Mouse (Mus musculus) kidney, adult 8-10 months (tissue): ENCODE data around the gene Cav2.

Experiments used
- DNase-seq, 2 experiments: peaks; one replicate each; pipeline ENCODE4 v3.0.0; 2022

The Cav2 gene

DNA sequence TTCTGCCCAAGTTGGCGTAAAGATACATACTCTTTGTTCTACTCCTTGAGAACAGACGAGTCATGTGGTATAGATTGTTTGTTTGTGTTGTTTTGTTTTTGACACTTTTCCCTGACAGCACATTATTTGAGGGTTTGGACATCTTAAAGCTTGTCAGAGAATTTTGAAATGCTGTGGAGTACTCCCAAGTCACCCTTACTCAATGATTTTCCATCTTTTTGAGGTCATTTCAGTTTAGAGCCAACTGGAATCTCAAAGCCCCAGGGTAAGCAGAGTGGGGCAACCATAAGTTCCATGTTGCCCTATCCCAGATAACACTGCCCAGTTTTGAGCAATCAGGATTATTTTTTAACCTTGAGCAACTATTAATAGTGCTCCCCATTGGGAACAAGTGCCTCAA lies 33.3 kb downstream of the Cav2 start:
- DNase-seq, result no peak

DNA sequence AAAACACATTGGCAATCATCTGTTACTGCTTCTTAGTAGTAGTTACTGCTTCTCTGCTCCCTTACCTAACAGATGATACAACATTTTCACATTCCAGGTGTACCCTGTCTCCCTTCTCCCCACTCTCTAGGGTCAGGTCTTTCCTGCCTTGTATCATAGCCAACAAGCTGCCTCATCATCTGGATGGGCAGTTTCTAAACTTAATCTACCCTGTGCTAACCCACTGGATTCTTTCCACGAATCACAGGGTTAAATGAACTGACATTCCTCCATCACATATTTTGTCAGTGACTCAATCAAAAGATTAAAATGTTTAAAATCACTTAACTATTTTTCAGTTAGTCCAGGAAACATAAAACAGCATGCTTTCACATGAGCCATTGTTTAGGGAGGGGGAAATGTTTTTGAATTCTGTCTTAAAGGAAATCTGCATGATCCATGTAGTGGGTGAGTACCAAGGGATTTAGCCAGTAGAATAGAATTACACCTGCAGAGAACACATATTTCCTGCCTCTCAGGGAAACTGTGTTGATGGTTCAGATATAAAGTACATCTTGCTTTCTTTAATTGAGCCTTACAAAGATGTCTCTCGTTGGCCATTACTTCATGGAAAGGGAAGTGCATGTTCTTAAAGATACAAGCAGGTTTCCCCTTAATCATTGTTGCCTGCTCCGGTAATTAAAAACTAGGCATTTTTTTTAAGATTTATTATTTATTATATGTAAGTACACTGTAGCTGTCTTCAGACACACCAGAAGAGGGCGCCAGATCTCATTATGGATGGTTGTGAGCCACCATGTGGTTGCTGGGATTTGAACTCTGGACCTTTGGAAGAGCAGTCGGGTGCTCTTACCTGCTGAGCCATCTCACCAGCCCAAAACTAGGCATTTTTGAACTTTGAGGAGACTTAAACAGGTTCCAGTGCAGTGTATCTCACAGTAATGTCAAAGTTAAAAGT lies 34.0 kb downstream of the Cav2 start:
- DNase-seq, result no peak

DNA sequence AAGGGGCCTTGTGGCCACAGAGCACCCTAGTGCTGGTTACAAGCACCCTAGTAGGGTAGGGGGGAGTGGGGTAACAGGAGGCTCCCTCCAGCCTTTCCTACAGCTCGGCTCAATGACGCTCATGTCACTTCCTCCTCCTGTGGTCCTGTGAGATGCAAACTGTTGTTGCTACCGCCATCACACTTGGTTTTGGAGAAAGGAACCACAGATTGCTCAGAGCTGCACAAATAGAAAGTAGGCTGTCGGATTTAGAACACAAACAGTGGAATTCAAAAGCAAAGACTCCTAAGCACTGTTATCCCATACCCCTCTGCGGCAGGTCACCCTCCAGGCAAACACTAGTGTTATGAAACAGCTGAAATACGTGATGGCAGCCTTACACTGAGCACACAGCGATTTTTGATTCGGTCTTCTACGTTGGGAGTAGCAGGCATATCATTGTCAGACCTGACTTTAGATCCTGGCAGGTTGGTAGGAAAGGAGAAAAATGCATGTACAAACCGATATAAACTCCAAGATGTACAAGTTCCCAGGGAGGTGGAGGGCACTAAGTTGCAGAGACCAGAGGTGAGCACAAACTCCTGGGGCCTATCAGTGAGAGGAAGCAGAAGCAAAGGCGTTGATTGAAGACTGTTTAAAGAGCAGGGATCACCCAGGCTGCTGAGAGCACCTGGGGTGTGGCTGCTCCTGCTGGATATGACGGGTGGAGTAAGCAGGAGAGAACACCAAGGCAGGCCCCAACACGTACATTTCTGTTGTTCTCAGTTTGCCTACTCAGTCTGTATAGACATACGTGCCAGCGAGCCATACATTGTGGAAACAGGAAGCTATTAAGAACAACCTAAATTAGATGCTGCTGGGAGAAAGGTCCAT lies 35.5 kb downstream of the Cav2 start:
- DNase-seq, result no peak

DNA sequence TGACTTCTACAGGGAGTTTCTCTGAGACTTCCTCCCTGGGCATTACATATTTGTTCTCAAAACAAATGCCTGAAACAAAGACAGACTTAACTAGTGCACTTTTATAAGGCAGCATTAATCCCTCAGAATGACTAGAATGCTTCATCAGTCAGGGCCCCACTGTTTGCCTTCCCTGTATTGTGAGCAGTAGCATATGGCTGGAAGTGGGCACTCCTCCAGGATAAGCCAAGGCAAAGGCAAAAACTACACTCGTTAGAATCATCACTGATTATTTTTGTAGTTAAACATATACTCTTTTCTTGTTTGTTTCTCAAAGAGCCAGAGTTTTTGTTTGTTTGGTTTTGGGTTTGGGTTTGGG lies 36.2 kb downstream of the Cav2 start:
- no peak for DNase-seq

DNA sequence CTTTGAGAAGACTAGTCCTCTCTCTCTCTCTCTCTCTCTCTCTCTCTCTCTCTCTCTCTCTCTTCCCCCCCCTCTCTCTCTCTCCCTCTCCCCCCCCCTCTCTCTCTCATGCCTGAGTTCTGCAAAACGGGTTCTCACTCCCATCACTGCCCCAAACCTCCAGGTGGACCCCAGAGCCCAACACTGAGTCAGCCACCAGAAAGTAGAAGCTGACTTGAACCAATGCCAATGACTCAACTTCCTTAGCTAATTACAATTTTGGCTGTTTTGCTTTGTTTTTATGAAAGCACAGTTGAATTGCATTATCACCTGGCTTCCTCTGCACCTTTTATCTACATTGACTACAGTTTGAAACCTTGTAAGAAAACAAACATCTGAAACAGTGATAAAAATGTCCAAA lies 37.0 kb downstream of the Cav2 start:
- DNase-seq, result no peak

DNA sequence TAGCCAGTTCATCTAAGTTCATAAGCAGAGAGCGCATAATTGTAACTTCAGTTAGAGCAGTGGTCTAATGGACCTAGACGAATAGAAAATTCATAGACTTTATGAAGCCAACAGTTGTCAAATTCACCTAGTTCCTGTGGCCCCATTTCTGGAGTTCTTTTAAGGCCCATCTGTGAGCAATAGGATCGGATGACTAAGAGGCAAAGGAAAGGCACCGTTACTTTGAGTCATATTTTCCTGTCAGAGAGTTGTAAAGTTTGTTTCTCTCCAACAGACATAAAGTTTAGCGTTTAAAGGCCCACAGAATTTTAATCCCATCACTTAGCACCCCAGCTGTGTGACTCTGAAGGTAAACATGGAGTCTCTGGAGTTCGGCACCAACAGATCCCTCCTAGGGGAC lies 41.0 kb downstream of the Cav2 start:
- no peak for DNase-seq

DNA sequence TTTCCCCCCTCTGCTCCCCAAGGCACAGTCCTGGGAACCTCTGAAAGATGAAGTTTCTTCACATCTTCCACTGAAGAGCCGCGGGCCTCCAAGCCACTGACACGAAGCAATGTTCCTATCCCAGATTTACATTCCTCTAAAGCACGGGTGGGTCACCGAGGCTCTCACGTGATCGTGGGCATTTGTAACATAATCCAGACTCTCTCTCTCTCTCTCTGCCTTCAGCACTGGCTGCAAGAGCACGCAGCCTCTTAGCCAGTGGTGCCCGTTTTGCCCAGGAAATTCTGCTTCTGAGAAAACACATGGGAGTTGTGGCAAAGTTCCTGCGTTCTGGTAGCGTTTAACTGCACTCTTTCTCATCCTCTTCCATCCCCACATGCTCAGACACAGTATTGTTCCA lies 46.2 kb downstream of the Cav2 start:
- DNase-seq, result no peak

DNA sequence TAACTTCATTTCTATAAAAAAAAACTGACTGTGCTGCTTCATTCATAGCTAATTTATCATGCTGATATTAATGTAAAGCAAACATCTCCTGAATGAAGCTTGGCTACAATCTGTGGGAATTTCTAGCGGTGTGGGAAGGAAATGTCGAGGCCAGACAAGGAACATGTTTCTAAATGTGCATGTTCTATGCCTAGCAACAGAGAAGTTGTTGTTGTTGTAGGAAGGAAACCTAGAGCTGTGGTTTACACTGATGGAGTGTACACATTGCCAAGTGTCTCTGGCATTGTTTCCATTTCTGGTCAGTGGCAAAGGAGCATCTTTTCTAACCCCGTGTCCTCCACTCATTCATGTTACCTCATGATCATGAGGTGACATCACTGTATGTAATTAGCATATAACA lies 48.8 kb downstream of the Cav2 start:
- no peak for DNase-seq

DNA sequence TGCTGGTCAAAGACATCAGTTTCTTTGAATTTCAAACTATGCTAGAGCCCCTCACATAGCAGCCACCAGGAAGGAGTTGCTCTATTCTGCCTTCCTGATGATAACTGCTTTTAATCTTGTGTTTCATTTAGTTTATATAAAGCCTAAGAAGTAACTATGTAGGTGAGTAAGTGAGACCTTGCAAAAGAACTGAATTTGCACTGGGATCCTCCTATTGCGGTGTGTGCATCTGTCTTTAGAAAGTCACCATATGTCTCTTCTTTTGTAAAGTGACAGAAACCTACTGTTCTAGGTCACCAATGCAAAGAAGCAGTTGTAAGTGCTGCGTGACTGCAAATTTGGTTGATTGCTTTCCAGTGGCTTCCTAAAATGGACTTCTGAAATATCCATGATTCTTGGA lies 56.7 kb downstream of the Cav2 start:
- no peak for DNase-seq
